Mouse (Mus musculus): Measurements from ENCODE around the gene Amer3.
"Not testable (repeated sequence)": the region's sequence is repeated elsewhere in the genome, so short reads cannot be mapped to it uniquely, and the experiment has no call there.

The Amer3 gene

GRCm38 (mm10) chr1:34601323-34602047, 22.0 kb downstream of the Amer3 start:
- no peak for DNase-seq (ENCODE audit: low spot score in 2 of 2)

GRCm38 (mm10) chr1:34602363-34602762, 22.9 kb downstream of the Amer3 start:
- DNase-seq (ENCODE audit: low spot score in 2 of 2) = peak; percentile 44 to 51

- no peak for DNase-seq (ENCODE audit: low spot score in 2 of 2)
Observed at GRCm38 (mm10) chr1:34613801-34614200, 34.3 kb downstream of the Amer3 start.

- DNase-seq (ENCODE audit: low spot score in 2 of 2) = not testable (repeated sequence)
Observed at GRCm38 (mm10) chr1:34620116-34620515, 40.7 kb downstream of the Amer3 start.

GRCm38 (mm10) chr1:34620761-34621160, 41.3 kb downstream of the Amer3 start:
- DNase-seq (ENCODE audit: low spot score in 2 of 2) = not testable (repeated sequence)

GRCm38 (mm10) chr1:34635711-34636110, 56.3 kb downstream of the Amer3 start:
- DNase-seq (ENCODE audit: low spot score in 2 of 2) = no peak
